Mouse (Mus musculus) adrenal gland, adult 10 weeks (tissue): ENCODE measurements around the gene Nts. TPM values are rescaled to one million over a fixed set of nuclear protein-coding genes. Genes with fewer than 3 reads are reported as not detected.

Experiments
- polyA plus RNA-seq: library from polyadenylated mRNA; stranded (reverse); fragments of 350-450 nt; fragmentation: Illumina TruSeq; extraction: RNeasy Lipid Tissue Mini Kit (QIAGEN cat#74804); gene quantifications from one replicate; pipeline ENCODE4 v1.2.3, GENCODE M21; 2014; ENCODE audit warnings: low read depth, low replicate concordance

The Nts gene
- polyA plus RNA-seq: 0.47 TPM

GRCm38 (mm10) chr10:102490386-102490785 lies at the start of gene Nts:
Gene Nts (minus strand): TSS chr10:102490486.

GRCm38 (mm10) chr10:102511807-102512461 lies 21.6 kb upstream of the Nts start, which contains the start of gene Rassf9:
Gene Rassf9 (plus strand): TSS chr10:102512222.

Other genes with a start within 250 kb of the Nts start
- 4.8 TPM for gene Rassf9, start 21.7 kb upstream of the Nts start, polyA plus RNA-seq